Mouse (Mus musculus) neural tube, embryonic 12.5 days (tissue): ENCODE measurements around the gene Ctnna2. TPM values are rescaled to one million over a fixed set of nuclear protein-coding genes. Genes with fewer than 3 reads are reported as not detected.
A peak's percentile ranks its signal among the peaks of the same experiment; 100 is the strongest.

Experiments
- ATAC-seq: fragments of 200-750 bp; cut with Nextera tagmentation; 2 replicates; pipeline ENCODE4 v1.8.0; 2017; ENCODE audit warnings: low read depth, mild to moderate bottlenecking, moderate TSS enrichment, moderate library complexity; ENCODE audit not compliant: low FRiP score
- H3K27ac ChIP-seq: fragments of 300-500 bp; sonication (generic); 2 replicates; pipeline ENCODE4 v1.5.1; 2016
- H3K27me3 ChIP-seq: fragments of 300-500 bp; sonication (generic); replicated peaks from 2 replicates; pipeline ENCODE4 v1.6.1; 2016; ENCODE audit warnings: mild to moderate bottlenecking
- H3K36me3 ChIP-seq: fragments of 300-500 bp; sonication (generic); 2 replicates; pipeline ENCODE4 v1.6.1; 2016; ENCODE audit warnings: mild to moderate bottlenecking
- H3K4me1 ChIP-seq: fragments of 300-500 bp; sonication (generic); 2 replicates; pipeline ENCODE4 v1.6.1; 2016
- H3K4me2 ChIP-seq: fragments of 300-500 bp; sonication (generic); replicated peaks from 2 replicates; pipeline ENCODE4 v1.6.1; 2016; ENCODE audit warnings: mild to moderate bottlenecking
- H3K4me3 ChIP-seq: fragments of 300-500 bp; sonication (generic); 2 replicates; pipeline ENCODE4 v1.5.1; 2016
- H3K9ac ChIP-seq: fragments of 300-500 bp; sonication (generic); 2 replicates; pipeline ENCODE4 v1.6.1; 2016; ENCODE audit warnings: mild to moderate bottlenecking
- H3K9me3 ChIP-seq: fragments of 300-500 bp; sonication (generic); 2 replicates; pipeline ENCODE4 v1.6.1; 2016; ENCODE audit warnings: mild to moderate bottlenecking
- WGBS: fragments of 180-500 bp; shearing (Covaris S2); methylation state at CpG from one replicate; pipeline ENCODE4 v1.1.7; 2016; 5-methylcytosine and 5-hydroxymethylcytosine counted together
- polyA plus RNA-seq: library from polyadenylated mRNA; unstranded; fragments of >200 nt; fragmentation: Nextera tagmentation; extraction: Ambion mirVana; gene quantifications from 2 replicates; pipeline ENCODE4 v1.2.1, GENCODE M21; 2016

Gene Ctnna2
- polyA plus RNA-seq, 1 experiment from 2014 or later = 85.1 TPM

GRCm38 (mm10) chr6:77868119-77868518 lies 111.4 kb downstream of the Ctnna2 start:
- Histone ChIP-seq H3K9ac (no peak overlapping the region), H3K27ac (no peak overlapping the region), H3K4me2 (no peak overlapping the region), H3K36me3 (no peaks in the 10 kb centered on the region), H3K9me3 (no peaks in the 10 kb centered on the region), H3K27me3 (no peaks in the 10 kb centered on the region), H3K4me1 (no peaks in the 10 kb centered on the region), H3K4me3 (no peak overlapping the region)
- 58% methylated on average over 3 of the region's 3 CpGs for WGBS
- no peak for ATAC-seq

DNA sequence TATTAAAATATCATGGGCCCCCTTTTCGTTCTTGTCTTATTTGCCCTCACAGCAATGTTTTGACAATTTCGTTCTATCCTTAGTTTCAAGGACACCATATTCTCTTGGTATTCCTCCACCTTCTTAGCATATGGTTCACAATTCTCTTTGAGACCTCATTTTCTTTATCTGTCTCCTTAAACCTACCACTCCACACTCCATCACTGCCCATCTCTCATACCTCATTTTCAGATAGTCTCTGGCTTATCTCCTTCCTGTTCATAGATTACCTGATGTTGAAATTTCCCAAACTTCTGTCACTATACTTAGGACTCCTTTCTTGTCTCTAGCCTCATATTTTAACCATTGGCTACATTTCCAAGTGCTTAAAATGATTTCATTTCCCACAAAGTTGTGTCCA lies 116.1 kb downstream of the Ctnna2 start:
- no peaks in the 10 kb centered on the region for H3K4me1 ChIP-seq
- H3K9ac ChIP-seq = no peak overlapping the region
- no peak overlapping the region for H3K4me2 ChIP-seq
- H3K27ac ChIP-seq = no peak overlapping the region
- ATAC-seq = no peak
- no peaks in the 10 kb centered on the region for H3K9me3 ChIP-seq
- no peaks in the 10 kb centered on the region for H3K27me3 ChIP-seq
- H3K36me3 ChIP-seq = no peaks in the 10 kb centered on the region
- 95% methylated on average over 2 of the region's 2 CpGs for WGBS
- H3K4me3 ChIP-seq = no peak overlapping the region

DNA sequence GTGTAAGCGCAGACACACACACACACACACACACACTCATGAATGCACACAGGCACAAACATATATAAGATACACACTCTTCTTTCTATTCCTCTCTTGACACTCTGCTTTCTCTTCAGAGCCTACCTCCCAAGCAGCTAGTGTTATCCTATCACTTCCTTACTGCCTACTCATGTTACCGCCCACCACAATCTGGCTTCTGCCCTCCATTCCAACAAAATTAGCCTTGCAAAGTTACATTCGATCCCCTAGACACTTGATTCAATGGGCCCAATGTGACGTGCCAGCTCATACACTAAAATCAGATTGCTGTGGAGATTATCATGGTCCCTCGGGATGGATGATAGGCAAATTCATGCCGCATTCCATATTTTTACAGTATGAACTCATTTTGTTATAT lies 116.7 kb downstream of the Ctnna2 start:
- Histone ChIP-seq H3K4me3 (no peak overlapping the region), H3K36me3 (no peaks in the 10 kb centered on the region), H3K9ac (no peak overlapping the region), H3K27ac (no peak overlapping the region), H3K9me3 (no peaks in the 10 kb centered on the region), H3K27me3 (no peaks in the 10 kb centered on the region), H3K4me1 (no peaks in the 10 kb centered on the region), H3K4me2 (no peak overlapping the region)
- no peak for ATAC-seq
- WGBS = 82% methylated on average over 6 of the region's 6 CpGs

DNA sequence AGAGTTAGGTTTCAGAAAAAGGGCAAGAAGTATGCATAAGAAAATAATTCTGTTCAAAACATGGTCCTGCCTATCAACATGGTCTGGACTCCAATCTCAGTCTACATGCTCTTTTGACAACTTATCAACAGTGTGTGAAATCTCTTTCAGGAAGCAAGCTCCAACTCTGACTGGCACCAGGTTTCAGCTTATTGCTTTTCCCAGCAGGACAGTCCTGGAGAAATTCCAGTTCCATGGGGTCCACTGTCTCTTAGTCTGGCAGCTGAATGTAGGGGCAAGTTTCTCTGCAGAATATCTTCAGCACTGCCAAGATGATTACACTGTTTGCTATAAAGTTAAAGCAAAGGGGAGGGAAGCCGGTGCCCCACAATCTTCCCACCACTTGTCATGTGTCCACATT lies 130.1 kb downstream of the Ctnna2 start:
- H3K9me3 ChIP-seq = no peaks in the 10 kb centered on the region
- 92% methylated on average over 1 of the region's 1 CpGs for WGBS
- no peak for ATAC-seq

GRCm38 (mm10) chr6:77848796-77849195 lies 130.7 kb downstream of the Ctnna2 start:
- Histone ChIP-seq H3K4me1 (no peaks in the 10 kb centered on the region), H3K4me2 (no peak overlapping the region), H3K36me3 (no peaks in the 10 kb centered on the region), H3K9me3 (no peaks in the 10 kb centered on the region), H3K27ac (no peak overlapping the region), H3K9ac (no peak overlapping the region), H3K27me3 (no peaks in the 10 kb centered on the region), H3K4me3 (no peak overlapping the region)
- no peak for ATAC-seq

More for the DNA sequence above, 130.1 kb downstream of the Ctnna2 start:
- Histone ChIP-seq H3K36me3 (no peaks in the 10 kb centered on the region), H3K4me2 (no peak overlapping the region), H3K4me3 (no peak overlapping the region), H3K27ac (no peak overlapping the region), H3K27me3 (no peaks in the 10 kb centered on the region), H3K9ac (no peak overlapping the region), H3K4me1 (no peaks in the 10 kb centered on the region)

DNA sequence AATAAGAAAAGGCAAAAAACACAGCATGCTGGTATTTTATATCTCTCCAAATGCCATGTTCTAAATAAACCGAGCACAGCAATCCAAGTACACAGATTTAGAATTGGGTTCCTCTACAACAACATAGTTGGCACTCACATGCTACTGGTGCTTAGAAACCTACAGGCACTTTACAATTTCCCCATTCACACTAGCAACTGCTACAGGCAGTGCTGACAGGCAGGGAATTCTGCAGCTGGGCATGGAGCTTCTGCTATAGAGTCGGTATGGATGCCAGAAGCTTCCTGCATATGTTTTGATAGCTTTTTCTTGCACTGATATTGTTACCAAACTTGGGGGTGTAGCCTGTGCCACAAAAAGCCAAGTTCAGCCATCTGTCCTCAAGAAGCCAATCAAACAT lies 131.8 kb downstream of the Ctnna2 start:
- Histone ChIP-seq H3K4me3 (no peak overlapping the region), H3K4me1 (no peaks in the 10 kb centered on the region), H3K9ac (no peak overlapping the region), H3K27me3 (no peaks in the 10 kb centered on the region), H3K4me2 (no peak overlapping the region), H3K9me3 (no peaks in the 10 kb centered on the region), H3K36me3 (no peaks in the 10 kb centered on the region), H3K27ac (no peak overlapping the region)
- no peak for ATAC-seq
- 90% methylated on average over 2 of the region's 2 CpGs for WGBS

DNA sequence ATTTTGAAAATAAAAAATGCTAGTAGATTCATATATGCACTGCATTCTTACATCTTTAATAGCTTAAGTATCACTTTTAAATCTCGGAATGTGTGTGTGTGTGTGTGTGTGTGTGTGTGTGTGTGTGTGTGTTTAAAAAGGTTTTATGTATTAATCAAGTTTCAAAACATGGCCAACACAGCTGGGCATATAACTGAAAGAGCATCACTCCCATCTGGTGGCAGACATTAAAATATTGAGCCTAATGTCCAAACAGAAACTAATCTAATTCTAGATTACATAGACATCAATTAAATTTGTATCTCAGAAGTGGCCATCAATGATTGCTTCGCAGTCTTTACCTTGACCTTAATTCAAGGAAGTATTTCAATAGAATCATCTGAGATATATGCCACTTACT lies 140.4 kb downstream of the Ctnna2 start:
- no peak for ATAC-seq
- 82% methylated on average over 2 of the region's 2 CpGs for WGBS
- Histone ChIP-seq H3K4me1 (no peaks in the 10 kb centered on the region), H3K9ac (no peak overlapping the region), H3K27me3 (no peaks in the 10 kb centered on the region), H3K36me3 (no peaks in the 10 kb centered on the region), H3K4me2 (no peak overlapping the region), H3K27ac (no peak overlapping the region), H3K9me3 (no peaks in the 10 kb centered on the region), H3K4me3 (no peak overlapping the region)

- ATAC-seq = no peak
- no peak overlapping the region for H3K4me3 ChIP-seq
- no peak overlapping the region for H3K9ac ChIP-seq
- no peaks in the 10 kb centered on the region for H3K9me3 ChIP-seq
- H3K27ac ChIP-seq = no peak overlapping the region
- no peaks in the 10 kb centered on the region for H3K4me1 ChIP-seq
- H3K4me2 ChIP-seq = no peak overlapping the region
- no peaks in the 10 kb centered on the region for H3K27me3 ChIP-seq
- H3K36me3 ChIP-seq = no peaks in the 10 kb centered on the region
Measured at GRCm38 (mm10) chr6:77838653-77839052, 140.8 kb downstream of the Ctnna2 start.

GRCm38 (mm10) chr6:77837543-77837942 lies 142.0 kb downstream of the Ctnna2 start:
- H3K9me3 ChIP-seq = no peaks in the 10 kb centered on the region
- H3K4me3 ChIP-seq = no peak overlapping the region
- ATAC-seq = no peak
- WGBS = 93% methylated on average over 3 of the region's 3 CpGs
- H3K4me1 ChIP-seq = no peaks in the 10 kb centered on the region
- no peak overlapping the region for H3K4me2 ChIP-seq
- H3K36me3 ChIP-seq = no peaks in the 10 kb centered on the region
- no peaks in the 10 kb centered on the region for H3K27me3 ChIP-seq
- H3K27ac ChIP-seq = no peak overlapping the region
- H3K9ac ChIP-seq = no peak overlapping the region

- Histone ChIP-seq H3K4me2 (no peak overlapping the region), H3K9ac (no peak overlapping the region), H3K4me1 (no peaks in the 10 kb centered on the region), H3K27ac (no peak overlapping the region), H3K27me3 (no peaks in the 10 kb centered on the region), H3K36me3 (no peaks in the 10 kb centered on the region), H3K9me3 (no peaks in the 10 kb centered on the region), H3K4me3 (no peak overlapping the region)
- 80% methylated on average over 2 of the region's 2 CpGs for WGBS
- ATAC-seq = no peak
Measured at GRCm38 (mm10) chr6:77834680-77835079, 144.8 kb downstream of the Ctnna2 start.

DNA sequence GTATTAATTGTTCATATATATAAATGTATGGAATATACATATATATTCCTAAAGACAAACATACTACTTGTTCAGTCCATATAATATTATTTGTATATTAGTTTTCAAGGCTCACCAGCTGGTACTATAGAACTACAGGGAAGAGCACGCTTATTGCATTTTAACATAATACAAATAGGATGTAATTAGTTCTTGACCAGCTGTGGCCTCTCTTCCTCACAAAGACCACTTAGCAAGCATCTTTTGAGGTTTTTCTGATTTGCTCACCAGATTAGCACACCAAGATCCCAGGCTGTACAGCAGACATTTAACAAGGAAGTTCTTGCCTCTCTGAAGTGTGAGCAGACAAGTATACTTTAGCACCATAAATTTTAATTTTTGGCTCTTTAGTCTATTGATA lies 152.0 kb downstream of the Ctnna2 start:
- WGBS = 57% methylated on average over 1 of the region's 1 CpGs
- peak; percentile 70; the same call in 1 of the 2 replicates for ATAC-seq
- no peaks in the 10 kb centered on the region for H3K27me3 ChIP-seq
- no peak overlapping the region for H3K4me3 ChIP-seq
- no peaks in the 10 kb centered on the region for H3K36me3 ChIP-seq
- no peak overlapping the region for H3K9ac ChIP-seq
- H3K27ac ChIP-seq = no peak overlapping the region
- H3K9me3 ChIP-seq = no peaks in the 10 kb centered on the region
- no peaks in the 10 kb centered on the region for H3K4me1 ChIP-seq
- no peak overlapping the region for H3K4me2 ChIP-seq

GRCm38 (mm10) chr6:77817116-77817515 lies 162.4 kb downstream of the Ctnna2 start:
- Histone ChIP-seq H3K27ac (no peak overlapping the region), H3K27me3 (no peaks in the 10 kb centered on the region)
- 80% methylated on average over 3 of the region's 3 CpGs for WGBS

GRCm38 (mm10) chr6:77811041-77811440 lies 168.5 kb downstream of the Ctnna2 start:
- Histone ChIP-seq H3K27me3 (no peaks in the 10 kb centered on the region), H3K9ac (no peak overlapping the region), H3K4me3 (no peak overlapping the region), H3K4me1 (no peaks in the 10 kb centered on the region), H3K27ac (0 out of 2 replicates have a peak overlapping the region, but pooled peaks have one; percentile 5), H3K9me3 (no peaks in the 10 kb centered on the region), H3K36me3 (no peaks in the 10 kb centered on the region), H3K4me2 (no peak overlapping the region)
- WGBS = 70% methylated on average over 3 of the region's 3 CpGs
- no peak for ATAC-seq

More at GRCm38 (mm10) chr6:77817116-77817515, 162.4 kb downstream of the Ctnna2 start:
- no peak overlapping the region for H3K9ac ChIP-seq
- no peaks in the 10 kb centered on the region for H3K9me3 ChIP-seq
- H3K4me2 ChIP-seq = no peak overlapping the region
- no peaks in the 10 kb centered on the region for H3K36me3 ChIP-seq
- no peak for ATAC-seq
- H3K4me1 ChIP-seq = no peaks in the 10 kb centered on the region
- no peak overlapping the region for H3K4me3 ChIP-seq
